8 mouse cellular contexts compared by ENCODE assay signal in the genomic region with DNA sequence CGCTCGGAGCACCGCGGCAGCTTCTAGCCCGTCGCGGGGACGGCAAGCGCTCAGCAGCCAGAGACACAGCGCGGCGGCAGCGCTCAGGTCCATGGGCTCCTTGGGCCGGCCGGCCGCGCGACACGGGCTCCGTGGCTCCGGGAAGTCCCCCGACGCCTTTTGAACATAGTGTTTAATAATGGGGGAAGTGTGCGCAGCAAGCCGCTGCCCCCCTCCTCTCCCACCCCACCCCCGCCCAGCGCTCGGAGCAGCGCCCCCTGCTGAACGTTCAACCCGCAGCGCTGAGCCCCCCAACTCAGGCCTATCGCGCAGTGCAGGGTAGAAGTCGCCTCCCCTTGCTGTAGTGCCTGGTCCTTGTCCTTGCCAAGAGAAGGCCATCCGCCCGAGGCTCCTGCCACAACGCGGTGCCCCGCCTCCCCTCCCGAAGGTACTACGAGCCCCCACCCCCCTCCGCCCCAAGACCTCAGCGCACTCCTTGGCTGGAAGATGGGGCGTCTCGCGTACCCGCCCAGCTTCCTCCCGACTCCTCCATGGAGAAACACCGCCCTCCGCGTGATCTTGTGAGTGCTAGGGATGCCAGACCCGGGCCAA. TPM values are rescaled to one million over a fixed set of nuclear protein-coding genes. Genes with fewer than 3 reads are reported as not detected.
A peak's percentile ranks its signal among the peaks of the same experiment; 100 is the strongest.
DNase-seq lines count a peak whose midpoint lies in the region; ATAC-seq lines count a peak whose summit lies in the region.

A gene (minus strand): TSS at position 114 of the 591 bp plus-strand sequence.

- peak within 1 kb of the TSS; percentile 45 for H3K4me3 ChIP-seq in lung, embryonic 16.5 days (ENCODE audit: low read length)
- peak within 1 kb of the TSS; percentile 54 for H3K4me3 ChIP-seq in forebrain, embryonic 10.5 days
- H3K4me3 ChIP-seq in limb, embryonic 12.5 days (replicated peaks): peak within 1 kb of the TSS; percentile 54
- H3K4me3 ChIP-seq in stomach, embryonic 14.5 days (ENCODE audit: low read depth, low read length): peak within 1 kb of the TSS; percentile 40

- WGBS in lung, embryonic 16.5 days: under 1% methylated on average over 39 of the region's 53 CpGs
- WGBS in forebrain, embryonic 10.5 days: 1% methylated on average over 53 of the region's 53 CpGs
- under 1% methylated on average over 52 of the region's 53 CpGs for WGBS in limb, embryonic 12.5 days
- under 1% methylated on average over 46 of the region's 53 CpGs for WGBS in stomach, embryonic 14.5 days

- peak; percentile 34; the same call in 1 of the 2 replicates for ATAC-seq in lung, embryonic 16.5 days (ENCODE audit: low read depth)
- ATAC-seq in limb, embryonic 12.5 days (ENCODE audit: insufficient number of reproducible peaks, insufficient read depth, low FRiP score, low TSS enrichment, low read depth): no peak
- no peak for ATAC-seq in stomach, embryonic 14.5 days (ENCODE audit: insufficient number of reproducible peaks, insufficient read depth, low FRiP score, low read depth)
- ATAC-seq in erythroid progenitor cell, adult 5-6 weeks (replicated peaks; ENCODE audit: low FRiP score, poor library complexity, severe bottlenecking): no peak

- H3K9me3 ChIP-seq in lung, embryonic 16.5 days (ENCODE audit: control insufficient read depth, low read length): no peaks in the 10 kb centered on the region
- H3K9me3 ChIP-seq in forebrain, embryonic 10.5 days: no peaks in the 10 kb centered on the region
- no peaks in the 10 kb centered on the region for H3K9me3 ChIP-seq in limb, embryonic 12.5 days
- H3K9me3 ChIP-seq in stomach, embryonic 14.5 days (ENCODE audit: control insufficient read depth, low read depth, low read length): no peaks in the 10 kb centered on the region

- H3K36me3 ChIP-seq in lung, embryonic 16.5 days (ENCODE audit: control insufficient read depth, insufficient read depth, low read length): no peaks in the 10 kb centered on the region
- no peaks in the 10 kb centered on the region for H3K36me3 ChIP-seq in forebrain, embryonic 10.5 days (replicated peaks)
- no peaks in the 10 kb centered on the region for H3K36me3 ChIP-seq in limb, embryonic 12.5 days
- H3K36me3 ChIP-seq in stomach, embryonic 14.5 days (ENCODE audit: control insufficient read depth, insufficient read depth, low read length): no peaks in the 10 kb centered on the region

- no peak within 1 kb of the TSS for H3K27ac ChIP-seq in lung, embryonic 16.5 days (ENCODE audit: low read length)
- H3K27ac ChIP-seq in forebrain, embryonic 10.5 days: 0 out of 2 replicates have a peak within 1 kb of the TSS, but pooled peaks have one; percentile 16
- no peak within 1 kb of the TSS for H3K27ac ChIP-seq in limb, embryonic 12.5 days
- no peak within 1 kb of the TSS for H3K27ac ChIP-seq in stomach, embryonic 14.5 days (ENCODE audit: low read length)

- peak within 1 kb of the TSS; percentile 52 for H3K4me2 ChIP-seq in lung, embryonic 16.5 days (ENCODE audit: low read depth, low read length)
- peak within 1 kb of the TSS; percentile 86 for H3K4me2 ChIP-seq in limb, embryonic 12.5 days
- peak within 1 kb of the TSS; percentile 79 for H3K4me2 ChIP-seq in stomach, embryonic 14.5 days (replicated peaks; ENCODE audit: low read depth, low read length)

- peaks cover 8% of the 10 kb centered on the region for H3K4me1 ChIP-seq in lung, embryonic 16.5 days (replicated peaks; ENCODE audit: control insufficient read depth, insufficient read depth, low read length)
- H3K4me1 ChIP-seq in forebrain, embryonic 10.5 days: peaks cover 55% of the 10 kb centered on the region
- peaks cover 47% of the 10 kb centered on the region for H3K4me1 ChIP-seq in limb, embryonic 12.5 days (replicated peaks)
- peaks cover 3% of the 10 kb centered on the region; the same call in 1 of the 2 replicates for H3K4me1 ChIP-seq in stomach, embryonic 14.5 days (ENCODE audit: control insufficient read depth, insufficient read depth, low read length)

- H3K27me3 ChIP-seq in lung, embryonic 16.5 days (ENCODE audit: control insufficient read depth, insufficient read depth, low read depth, low read length): peaks cover 91% of the 10 kb centered on the region
- peaks cover 96% of the 10 kb centered on the region for H3K27me3 ChIP-seq in forebrain, embryonic 10.5 days (ENCODE audit: poor library complexity, severe bottlenecking)
- peaks cover 95% of the 10 kb centered on the region for H3K27me3 ChIP-seq in limb, embryonic 12.5 days
- H3K27me3 ChIP-seq in stomach, embryonic 14.5 days (ENCODE audit: control insufficient read depth, insufficient read depth, low read length): peaks cover 63% of the 10 kb centered on the region

- 0 out of 2 replicates have a peak within 1 kb of the TSS, but pooled peaks have one; percentile 0 for H3K9ac ChIP-seq in lung, embryonic 16.5 days (ENCODE audit: low read length)
- H3K9ac ChIP-seq in limb, embryonic 12.5 days (replicated peaks): peak within 1 kb of the TSS; percentile 44
- no peak within 1 kb of the TSS for H3K9ac ChIP-seq in stomach, embryonic 14.5 days (replicated peaks; ENCODE audit: low read depth, low read length)

- DNase-seq in lung, postnatal 36 days: no peak
- DNase-seq in forebrain, embryonic 10.5 days (ENCODE audit: extremely low spot score, low spot score): no peak
- no peak for DNase-seq in right cerebral cortex, postnatal 25 days
- no peak for DNase-seq in ovary, postnatal 14 days (ENCODE audit: low spot score)

RNA-seq across cellular contexts. Expression of the gene that starts here (rescaled TPM):
- polyA plus RNA-seq in lung, embryonic 16.5 days (2015; fragmentation: Nextera tagmentation; extraction: Ambion mirVana): not detected in 2 replicates
- polyA plus RNA-seq in forebrain, embryonic 10.5 days (2016; fragmentation: Nextera tagmentation; extraction: Ambion mirVana): 0.11 TPM in 1 of 2 replicates, not detected in the other
- polyA plus RNA-seq in limb, embryonic 12.5 days (2016; fragmentation: Nextera tagmentation; extraction: Ambion mirVana): 0.80 and 0.88 TPM in 2 replicates
- not detected in 2 replicates for polyA plus RNA-seq in stomach, embryonic 14.5 days (2014; fragmentation: Nextera tagmentation; extraction: Ambion mirVana)
- total RNA-seq in erythroid progenitor cell, adult 5-6 weeks (2015; ENCODE audit: low replicate concordance): not detected in 2 replicates
- not detected in 2 replicates for total RNA-seq in erythroid progenitor cell, adult 5-6 weeks (2017; ENCODE audit: low replicate concordance)

Comparison
In these comparisons a context has a peak if more than half of its experiments do, and no peak if none do; other contexts are left out.
1. Peak in ATAC-seq, H3K4me3 ChIP-seq, H3K9ac ChIP-seq and H3K4me2 ChIP-seq in lung, embryonic 16.5 days; RNA of the gene not detected or under 1 TPM.